Mouse (Mus musculus) C2C12 (cell line): Measurements from ENCODE around the gene Mpst. TPM values are rescaled to one million over a fixed set of nuclear protein-coding genes. Genes with fewer than 3 reads are reported as not detected.

ENCODE experiments used
- H3K27me3 ChIP-seq: one replicate; pipeline ENCODE4 v1.6.1; 2011; ENCODE audit not compliant: control insufficient read depth, insufficient read depth, insufficient read length
- H3K36me3 ChIP-seq: one replicate; pipeline ENCODE4 v1.6.1; 2011; ENCODE audit not compliant: control insufficient read depth, insufficient read depth
- H3K4me3 ChIP-seq: one replicate; pipeline ENCODE4 v1.5.1; 2011; ENCODE audit warnings: mild to moderate bottlenecking, control low read depth; ENCODE audit not compliant: poor library complexity, insufficient read depth, severe bottlenecking
- H3K79me2 ChIP-seq: one replicate; pipeline ENCODE4 v1.6.1; 2011; ENCODE audit not compliant: control insufficient read depth, insufficient read depth
- H3K79me3 ChIP-seq: one replicate; pipeline ENCODE4 v1.6.1; 2011; ENCODE audit warnings: low read depth, control low read depth
- H3ac ChIP-seq: one replicate; pipeline ENCODE3; 2011; ENCODE audit warnings: low read depth; ENCODE audit not compliant: control insufficient read depth, insufficient read length
- CEBPB ChIP-seq: IDR thresholded peaks from one replicate; pipeline ENCODE4 v1.6.1; 2011; ENCODE audit warnings: low read depth, mild to moderate bottlenecking, control low read depth, moderate library complexity
- CTCF ChIP-seq: IDR thresholded peaks from one replicate; pipeline ENCODE4 v1.5.1; 2011; ENCODE audit not compliant: control insufficient read depth, insufficient read depth, insufficient read length
- FOSL1 ChIP-seq: IDR thresholded peaks from one replicate; pipeline ENCODE4 v1.8.0; 2011; ENCODE audit warnings: mild to moderate bottlenecking, low read length; ENCODE audit not compliant: poor library complexity, insufficient read depth, severe bottlenecking
- MAX ChIP-seq: IDR thresholded peaks from one replicate; pipeline ENCODE4 v1.6.1; 2011; ENCODE audit warnings: mild to moderate bottlenecking, control low read depth
- MYOD1 ChIP-seq: IDR thresholded peaks from one replicate; pipeline ENCODE4 v1.6.1; 2011; ENCODE audit warnings: low read depth; ENCODE audit not compliant: control insufficient read depth, insufficient read length
- MYOG ChIP-seq: IDR thresholded peaks from one replicate; pipeline ENCODE4 v1.6.1; 2011; ENCODE audit not compliant: control insufficient read depth, insufficient read length; ENCODE audit errors: extremely low read depth
- USF1 ChIP-seq: IDR thresholded peaks from one replicate; pipeline ENCODE4 v1.6.1; 2011; ENCODE audit warnings: low read depth, mild to moderate bottlenecking, control low read depth, moderate library complexity
- polyA plus RNA-seq: library from polyadenylated mRNA; unstranded; fragments of >200 nt; fragmentation: generic; extraction: Trizol; gene quantifications from one replicate; pipeline ENCODE4 v1.2.1, GENCODE M21; 2012; ENCODE audit warnings: missing spikeins

Mpst gene
- polyA plus RNA-seq, 1 experiment = 44.7 TPM

DNA sequence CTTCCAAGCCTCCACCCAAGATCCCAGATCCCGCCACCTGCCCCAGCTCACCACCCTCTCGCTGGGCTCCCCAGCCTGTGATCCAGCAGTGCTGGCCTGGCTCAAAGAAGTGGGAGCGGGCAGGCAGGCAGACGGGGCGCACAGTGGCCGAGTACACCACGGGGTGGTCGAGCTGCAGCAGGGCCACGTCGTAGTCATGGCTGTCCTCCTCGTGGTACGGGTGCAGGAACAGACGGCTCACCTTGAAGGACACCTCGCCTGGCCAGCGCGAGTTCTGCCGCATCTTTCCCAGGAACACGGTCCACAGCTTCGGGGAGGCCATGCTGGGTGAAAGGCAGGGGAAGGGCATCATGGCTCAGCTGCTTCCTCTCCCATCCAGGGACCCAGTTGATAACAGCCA lies 36.0 kb downstream of the Mpst start:
- Histone ChIP-seq H3K27me3 (no peaks in the 10 kb centered on the region), H3K36me3 (no peaks in the 10 kb centered on the region), H3ac (no peak overlapping the region), H3K4me3 (no peak overlapping the region), H3K79me3 (no peaks in the 10 kb centered on the region), H3K79me2 (no peaks in the 10 kb centered on the region)
- TF ChIP-seq MAX = no peak
- no peak for TF ChIP-seq MYOG
- no peak for TF ChIP-seq CTCF
- TF ChIP-seq USF1 = no peak
- TF ChIP-seq FOSL1 = no peak
- TF ChIP-seq MYOD1 = no peak
- TF ChIP-seq CEBPB = no peak

DNA sequence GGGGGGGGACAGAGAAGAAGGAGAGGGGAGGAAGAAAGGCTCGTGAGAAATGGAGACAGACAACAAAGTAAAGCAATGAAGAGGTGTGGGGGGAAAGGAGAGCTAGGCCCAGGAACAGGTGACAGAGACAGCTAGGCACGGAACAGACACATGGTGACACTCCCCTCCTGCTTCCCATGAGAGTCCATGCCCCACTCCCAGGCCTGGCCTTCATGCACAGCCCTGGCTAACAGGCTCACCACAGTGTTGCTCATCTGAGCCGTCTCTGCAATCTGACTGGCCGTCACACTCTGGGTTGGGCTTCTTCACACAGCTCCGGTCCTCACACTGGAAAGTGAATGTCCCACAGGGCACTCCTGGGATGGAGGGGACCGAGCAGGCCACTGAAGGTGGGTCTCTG lies 37.6 kb downstream of the Mpst start:
- H3K4me3 ChIP-seq = no peak overlapping the region
- H3K36me3 ChIP-seq = no peaks in the 10 kb centered on the region
- H3K27me3 ChIP-seq = no peaks in the 10 kb centered on the region
- no peaks in the 10 kb centered on the region for H3K79me2 ChIP-seq
- H3K79me3 ChIP-seq = no peaks in the 10 kb centered on the region
- no peak overlapping the region for H3ac ChIP-seq
- no peak for TF ChIP-seq CEBPB
- no peak for TF ChIP-seq MAX
- TF ChIP-seq MYOD1 = no peak
- TF ChIP-seq USF1 = no peak
- no peak for TF ChIP-seq FOSL1
- TF ChIP-seq MYOG = no peak
- no peak for TF ChIP-seq CTCF

DNA sequence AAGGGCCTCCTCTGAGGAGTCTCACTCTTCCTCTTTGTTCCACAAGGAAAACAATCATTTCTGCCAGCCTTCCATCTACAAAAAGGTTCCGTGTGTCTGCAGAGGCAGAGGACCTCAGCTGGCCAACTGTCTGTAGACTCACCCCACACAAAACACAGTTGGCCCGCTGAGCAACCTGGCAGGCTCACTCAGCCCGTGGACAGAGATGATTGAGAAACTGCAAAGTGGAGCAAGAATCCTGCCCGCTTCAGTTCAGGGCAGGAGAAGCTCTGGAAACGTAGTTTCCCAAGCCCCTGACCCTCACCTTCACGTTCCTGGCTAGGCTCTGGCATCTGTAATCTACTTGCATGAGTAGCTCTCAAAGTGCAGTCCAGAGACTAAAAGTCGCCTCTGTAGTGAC lies 40.9 kb downstream of the Mpst start:
- TF ChIP-seq USF1 (no peak), MYOG (no peak), MAX (no peak), CTCF (no peak), CEBPB (no peak), MYOD1 (no peak)
- no peaks in the 10 kb centered on the region for H3K79me3 ChIP-seq

DNA sequence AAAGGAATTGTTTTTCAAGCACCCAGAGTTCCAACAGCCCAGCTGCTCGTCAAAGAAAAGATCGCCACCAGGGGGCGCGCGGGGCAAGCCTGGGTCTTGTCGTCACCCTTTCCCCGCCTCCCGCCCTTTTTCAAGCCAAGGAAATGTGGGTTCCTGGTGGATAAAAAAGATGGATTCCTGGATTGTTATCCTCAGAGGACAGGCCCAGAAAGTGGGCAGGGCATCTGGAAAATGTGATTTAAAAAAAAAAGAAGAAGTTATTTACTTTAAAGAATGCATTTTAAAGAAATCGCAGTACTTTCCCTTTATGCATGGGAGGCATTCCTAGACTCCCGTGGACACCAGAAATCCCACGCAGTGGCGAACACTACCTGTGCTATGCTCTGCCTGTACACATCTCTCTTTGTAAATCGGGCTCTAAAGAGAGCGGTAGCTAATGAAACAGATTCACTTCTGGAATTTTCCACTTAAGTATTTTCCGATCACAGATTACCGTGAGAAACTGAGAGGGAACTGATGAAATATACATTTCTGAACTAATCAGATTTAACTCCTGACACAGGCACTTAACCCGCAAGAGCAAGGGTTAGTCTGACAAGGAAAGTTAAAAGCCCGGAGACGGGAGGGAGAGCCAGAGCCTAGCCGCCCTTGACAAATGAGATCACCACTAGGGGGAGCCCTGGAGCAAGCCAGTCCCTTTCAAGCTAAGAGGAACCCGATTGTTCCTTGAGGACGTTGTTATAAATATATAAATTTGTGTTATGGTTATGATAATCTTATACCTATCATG lies 41.7 kb downstream of the Mpst start:
- no peaks in the 10 kb centered on the region for H3K27me3 ChIP-seq
- H3K4me3 ChIP-seq = no peak overlapping the region
- TF ChIP-seq FOSL1 (no peak), CTCF (peak; percentile 87), MAX (peak; percentile 49), USF1 (no peak)
- H3K79me3 ChIP-seq = no peaks in the 10 kb centered on the region
- no peaks in the 10 kb centered on the region for H3K79me2 ChIP-seq
- H3K36me3 ChIP-seq = no peaks in the 10 kb centered on the region
- peak overlapping the region; percentile 21 for H3ac ChIP-seq

More for the DNA sequence above, 40.9 kb downstream of the Mpst start:
- Histone ChIP-seq H3K27me3 (no peaks in the 10 kb centered on the region), H3ac (no peak overlapping the region), H3K79me2 (no peaks in the 10 kb centered on the region), H3K36me3 (no peaks in the 10 kb centered on the region), H3K4me3 (no peak overlapping the region)

DNA sequence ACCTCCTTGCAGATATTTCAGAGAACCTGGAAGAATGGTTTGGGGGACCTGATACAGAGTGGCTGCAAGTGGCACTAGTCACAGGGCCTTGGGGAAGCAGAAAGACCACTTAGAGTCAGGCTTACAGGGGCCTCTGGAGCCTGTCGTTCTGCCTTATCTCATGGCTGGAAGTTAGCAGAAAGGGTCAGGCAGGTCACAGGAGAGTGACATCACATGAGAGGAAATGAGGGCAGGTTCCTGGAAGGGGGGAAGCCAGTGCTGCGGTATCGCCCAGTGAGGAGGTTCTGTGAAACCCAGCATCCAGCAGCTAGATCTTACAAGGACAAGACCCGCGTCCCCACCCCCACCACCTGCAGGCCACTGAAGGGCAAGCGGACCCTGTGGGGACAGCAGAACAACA lies 42.9 kb downstream of the Mpst start:
- H3ac ChIP-seq = no peak overlapping the region

More for the DNA sequence above, 42.9 kb downstream of the Mpst start:
- Histone ChIP-seq H3K4me3 (no peak overlapping the region), H3K27me3 (no peaks in the 10 kb centered on the region), H3K79me2 (no peaks in the 10 kb centered on the region), H3K36me3 (no peaks in the 10 kb centered on the region), H3K79me3 (no peaks in the 10 kb centered on the region)
- TF ChIP-seq FOSL1 (no peak), CTCF (no peak), USF1 (no peak), MAX (no peak), MYOG (no peak), CEBPB (no peak), MYOD1 (no peak)
